Mouse (Mus musculus) liver, postnatal 0 days (tissue): ENCODE measurements at regions not wholly inside any gene's neighbourhood (a gene's known extent, or its start where the extent isn't known, plus 50 kb on each side); places are given as distances from the start of the nearest gene placed in this dataset.

ENCODE experiments used
- ATAC-seq: fragments of 200-750 bp; cut with Nextera tagmentation; 2 replicates; pipeline ENCODE4 v1.8.0; 2017; ENCODE audit warnings: mild to moderate bottlenecking, moderate library complexity
- DNase-seq: peaks from one replicate; pipeline ENCODE4 v3.0.0-alpha.2; 2016
- H3K27ac ChIP-seq: fragments of 300-500 bp; sonication (generic); 2 replicates; pipeline ENCODE4 v1.5.1; 2014; ENCODE audit warnings: antibody characterized with exemption, moderate library complexity, mild to moderate bottlenecking, low read depth
- H3K27me3 ChIP-seq: fragments of 300-500 bp; sonication (generic); 2 replicates; pipeline ENCODE4 v1.6.1; 2014; ENCODE audit warnings: low read length, control low read depth, mixed read lengths; ENCODE audit not compliant: insufficient read depth
- H3K36me3 ChIP-seq: fragments of 300-500 bp; sonication (generic); replicated peaks from 2 replicates; pipeline ENCODE4 v1.6.1; 2014; ENCODE audit warnings: mild to moderate bottlenecking, control low read depth, low read length, moderate library complexity, mixed read lengths; ENCODE audit not compliant: insufficient read depth
- H3K4me1 ChIP-seq: fragments of 300-500 bp; sonication (generic); 2 replicates; pipeline ENCODE4 v1.6.1; 2014; ENCODE audit warnings: antibody characterized with exemption, mild to moderate bottlenecking, control low read depth; ENCODE audit not compliant: insufficient read depth
- H3K4me2 ChIP-seq: fragments of 300-500 bp; sonication (generic); 2 replicates; pipeline ENCODE4 v1.6.1; 2014; ENCODE audit warnings: low read depth, mild to moderate bottlenecking, low read length, moderate library complexity, mixed read lengths
- H3K4me3 ChIP-seq: fragments of 300-500 bp; sonication (generic); 2 replicates; pipeline ENCODE4 v1.5.1; 2014; ENCODE audit warnings: low read depth, low read length
- H3K9ac ChIP-seq: fragments of 300-500 bp; sonication (generic); replicated peaks from 2 replicates; pipeline ENCODE4 v1.6.1; 2014; ENCODE audit warnings: mild to moderate bottlenecking, moderate library complexity
- H3K9me3 ChIP-seq: fragments of 300-500 bp; sonication (generic); 2 replicates; pipeline ENCODE4 v1.6.1; 2016; ENCODE audit warnings: mild to moderate bottlenecking, control low read depth, low read length, mixed read lengths
- CTCF ChIP-seq: sonication (generic); IDR thresholded peaks from 2 replicates; pipeline ENCODE4 v1.5.1; 2016; ENCODE audit warnings: antibody characterized with exemption, low read depth
- EP300 ChIP-seq: IDR thresholded peaks from 2 replicates; pipeline ENCODE4 v1.6.1; 2016; ENCODE audit warnings: antibody characterized with exemption, low read depth, mild to moderate bottlenecking
- WGBS: fragments of 180-500 bp; shearing (Covaris S2); extraction: QIAGEN DNeasy Blood & Tissue Kit; methylation state at CpG from one replicate; pipeline ENCODE4 v1.1.7; 2014; ENCODE audit not compliant: insufficient replicate concordance; 5-methylcytosine and 5-hydroxymethylcytosine counted together

- DNase-seq (no peak), ATAC-seq (no peak)
- no peak overlapping the region for H3K9ac ChIP-seq
- no peaks in the 10 kb centered on the region for H3K36me3 ChIP-seq
- no peaks in the 10 kb centered on the region for H3K9me3 ChIP-seq
- no peaks in the 10 kb centered on the region for H3K4me1 ChIP-seq
- H3K4me3 ChIP-seq, result no peak overlapping the region
- H3K27ac ChIP-seq, result no peak overlapping the region
- WGBS, result 29% methylated on average over 3 of the region's 3 CpGs
- no peaks in the 10 kb centered on the region for H3K27me3 ChIP-seq
- H3K4me2 ChIP-seq, result no peak overlapping the region
- no peak for TF ChIP-seq CTCF
- no peak for TF ChIP-seq EP300
These were observed 697.8 kb upstream of the Got2 start for GRCm38 (mm10) chr8:96586129-96586528.

GRCm38 (mm10) chr8:96552512-96552911 is 664.2 kb upstream of the Got2 start:
- Histone ChIP-seq H3K4me1 (no peaks in the 10 kb centered on the region), H3K36me3 (no peaks in the 10 kb centered on the region), H3K9ac (no peak overlapping the region), H3K4me2 (no peak overlapping the region), H3K4me3 (no peak overlapping the region), H3K27ac (no peak overlapping the region), H3K27me3 (no peaks in the 10 kb centered on the region), H3K9me3 (no peaks in the 10 kb centered on the region)
- TF ChIP-seq EP300 (no peak), CTCF (no peak)
- ATAC-seq (no peak), DNase-seq (no peak)
- WGBS, result 48% methylated on average over 10 of the region's 10 CpGs

GRCm38 (mm10) chr8:96550408-96550807 is 662.1 kb upstream of the Got2 start:
- TF ChIP-seq EP300 (no peak), CTCF (peak; percentile 11; the same call in 1 of the 2 replicates)
- H3K27me3 ChIP-seq, result no peaks in the 10 kb centered on the region
- H3K27ac ChIP-seq, result no peak overlapping the region
- H3K4me3 ChIP-seq, result no peak overlapping the region
- no peaks in the 10 kb centered on the region for H3K9me3 ChIP-seq
- no peak for ATAC-seq
- H3K9ac ChIP-seq, result no peak overlapping the region
- no peak overlapping the region for H3K4me2 ChIP-seq
- no peaks in the 10 kb centered on the region for H3K36me3 ChIP-seq
- H3K4me1 ChIP-seq, result no peaks in the 10 kb centered on the region
- 71% methylated on average over 2 of the region's 2 CpGs for WGBS
- DNase-seq, result no peak

- ATAC-seq (no peak), DNase-seq (no peak)
- no peak overlapping the region for H3K9ac ChIP-seq
- no peak overlapping the region for H3K27ac ChIP-seq
- H3K9me3 ChIP-seq, result no peaks in the 10 kb centered on the region
- no peak overlapping the region for H3K4me2 ChIP-seq
- no peaks in the 10 kb centered on the region for H3K27me3 ChIP-seq
- TF ChIP-seq CTCF (no peak), EP300 (no peak)
- no peak overlapping the region for H3K4me3 ChIP-seq
- no peaks in the 10 kb centered on the region for H3K36me3 ChIP-seq
- H3K4me1 ChIP-seq, result no peaks in the 10 kb centered on the region
- 75% methylated on average over 4 of the region's 4 CpGs for WGBS
These were observed 660.3 kb upstream of the Got2 start for GRCm38 (mm10) chr8:96548663-96549062.

- no peak overlapping the region for H3K27ac ChIP-seq
- no peak overlapping the region for H3K4me2 ChIP-seq
- H3K9ac ChIP-seq, result no peak overlapping the region
- no peak for TF ChIP-seq EP300
- TF ChIP-seq CTCF, result no peak
- no peak for ATAC-seq
- no peaks in the 10 kb centered on the region for H3K27me3 ChIP-seq
- H3K4me1 ChIP-seq, result no peaks in the 10 kb centered on the region
- no peak overlapping the region for H3K4me3 ChIP-seq
- no peaks in the 10 kb centered on the region for H3K9me3 ChIP-seq
- H3K36me3 ChIP-seq, result no peaks in the 10 kb centered on the region
- no peak for DNase-seq
These were observed 659.8 kb upstream of the Got2 start for GRCm38 (mm10) chr8:96548187-96548586.

- Histone ChIP-seq H3K9ac (no peak overlapping the region), H3K36me3 (no peaks in the 10 kb centered on the region), H3K27me3 (no peaks in the 10 kb centered on the region), H3K4me3 (no peak overlapping the region), H3K9me3 (no peaks in the 10 kb centered on the region), H3K4me1 (no peaks in the 10 kb centered on the region), H3K27ac (no peak overlapping the region), H3K4me2 (no peak overlapping the region)
- DNase-seq, result no peak
- no peak for TF ChIP-seq CTCF
- no peak for TF ChIP-seq EP300
- ATAC-seq, result no peak
- 81% methylated on average over 3 of the region's 3 CpGs for WGBS
These were observed 653.9 kb upstream of the Got2 start for GRCm38 (mm10) chr8:96542215-96542614.

- no peak overlapping the region for H3K9ac ChIP-seq
- ATAC-seq, result no peak
- no peak for DNase-seq
- H3K4me2 ChIP-seq, result no peak overlapping the region
- H3K4me3 ChIP-seq, result no peak overlapping the region
- H3K4me1 ChIP-seq, result no peaks in the 10 kb centered on the region
- H3K36me3 ChIP-seq, result no peaks in the 10 kb centered on the region
- no peaks in the 10 kb centered on the region for H3K9me3 ChIP-seq
- H3K27me3 ChIP-seq, result no peaks in the 10 kb centered on the region
- TF ChIP-seq EP300 (no peak), CTCF (no peak)
- WGBS, result 66% methylated on average over 6 of the region's 6 CpGs
- H3K27ac ChIP-seq, result no peak overlapping the region
These were observed 610.5 kb upstream of the Got2 start for GRCm38 (mm10) chr8:96498854-96499253.
